Mouse (Mus musculus): ENCODE measurements around the gene Pi4k2a. TPM values are rescaled to one million over a fixed set of nuclear protein-coding genes. Genes with fewer than 3 reads are reported as not detected.
A peak's percentile ranks its signal among the peaks of the same experiment; 100 is the strongest.
"Not testable (repeated sequence)": the region's sequence is repeated elsewhere in the genome, so short reads cannot be mapped to it uniquely, and the experiment has no call there.

Pi4k2a gene
- polyA plus RNA-seq, 1 experiment from 2014 or later, result 27.8 TPM

DNA sequence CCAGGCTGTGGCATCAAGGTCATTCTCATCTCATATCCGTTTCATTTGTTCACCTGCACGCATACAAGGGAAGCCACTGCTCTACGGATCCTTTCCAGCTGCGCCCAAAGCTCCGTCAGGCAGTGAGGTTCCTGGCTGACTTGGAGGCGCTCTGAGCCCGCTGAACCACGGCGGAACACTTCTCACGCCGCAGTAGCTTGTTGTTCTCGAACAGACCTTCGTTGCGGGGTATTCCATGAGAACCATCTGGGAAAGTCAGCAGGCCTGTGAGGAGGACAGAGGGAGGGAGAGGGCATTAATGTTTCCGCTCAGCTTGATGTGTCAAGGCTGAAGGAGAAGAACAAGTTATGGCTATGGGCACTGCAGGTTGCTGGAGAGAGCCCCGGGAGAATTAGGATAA is 14.3 kb upstream of the Pi4k2a start:
- no peak overlapping the region for H3K9ac ChIP-seq (ENCODE audit: low read depth, low read length)
- H3K4me3 ChIP-seq (ENCODE audit: low read depth, low read length), result no peak overlapping the region
- ATAC-seq, result no peak
- H3K4me1 ChIP-seq (ENCODE audit: control insufficient read depth, insufficient read depth, low read length), result no peaks in the 10 kb centered on the region
- peaks cover 28% of the 10 kb centered on the region for H3K36me3 ChIP-seq (ENCODE audit: control insufficient read depth, insufficient read depth, low read length)
- 91% methylated on average over 16 of the region's 16 CpGs for WGBS
- H3K27me3 ChIP-seq (ENCODE audit: control insufficient read depth, insufficient read depth, low read depth, low read length), result no peaks in the 10 kb centered on the region
- H3K27ac ChIP-seq (ENCODE audit: low read length), result no peak overlapping the region
- no peak overlapping the region for H3K4me2 ChIP-seq (ENCODE audit: low read length)
- H3K9me3 ChIP-seq (replicated peaks; ENCODE audit: control insufficient read depth, low read length, poor library complexity, severe bottlenecking), result no peaks in the 10 kb centered on the region

DNA sequence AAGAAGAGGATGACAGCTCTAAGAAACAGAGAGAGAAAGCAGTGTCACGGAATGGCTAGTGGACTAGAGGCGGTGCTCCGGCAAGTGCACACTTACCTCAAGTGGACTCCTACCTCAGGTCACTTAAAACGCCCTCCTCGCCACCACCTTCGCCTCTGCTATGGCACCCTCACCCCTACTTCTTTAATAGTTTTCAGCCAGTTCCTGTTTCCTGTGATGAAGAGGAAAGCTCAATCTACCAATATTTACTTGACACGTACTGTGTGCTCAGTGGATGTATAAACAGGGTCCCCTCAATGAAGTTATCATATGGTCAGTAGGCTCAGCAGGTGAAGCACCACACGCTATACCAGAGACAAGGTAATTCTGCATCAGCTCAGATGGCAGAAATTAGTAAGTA is 11.7 kb upstream of the Pi4k2a start:
- Histone ChIP-seq H3K27ac (ENCODE audit: low read length) (no peak overlapping the region), H3K4me2 (ENCODE audit: low read length) (no peak overlapping the region), H3K4me1 (ENCODE audit: control insufficient read depth, insufficient read depth, low read length) (no peaks in the 10 kb centered on the region), H3K27me3 (ENCODE audit: control insufficient read depth, insufficient read depth, low read depth, low read length) (no peaks in the 10 kb centered on the region), H3K9me3 (replicated peaks; ENCODE audit: control insufficient read depth, low read length, poor library complexity, severe bottlenecking) (no peaks in the 10 kb centered on the region), H3K36me3 (ENCODE audit: control insufficient read depth, insufficient read depth, low read length) (peaks cover 28% of the 10 kb centered on the region), H3K9ac (ENCODE audit: low read depth, low read length) (no peak overlapping the region), H3K4me3 (ENCODE audit: low read depth, low read length) (no peak overlapping the region)
- 96% methylated on average over 8 of the region's 8 CpGs for WGBS
- no peak for ATAC-seq

GRCm38 (mm10) chr19:42079006-42079405 is 11.3 kb upstream of the Pi4k2a start:
- H3K36me3 ChIP-seq (ENCODE audit: control insufficient read depth, insufficient read depth, low read length), result peaks cover 28% of the 10 kb centered on the region
- no peak for ATAC-seq
- no peak overlapping the region for H3K4me3 ChIP-seq (ENCODE audit: low read depth, low read length)
- no peaks in the 10 kb centered on the region for H3K9me3 ChIP-seq (replicated peaks; ENCODE audit: control insufficient read depth, low read length, poor library complexity, severe bottlenecking)
- WGBS, result 98% methylated on average over 12 of the region's 12 CpGs
- no peak overlapping the region for H3K4me2 ChIP-seq (ENCODE audit: low read length)
- H3K4me1 ChIP-seq (ENCODE audit: control insufficient read depth, insufficient read depth, low read length), result no peaks in the 10 kb centered on the region
- H3K27me3 ChIP-seq (ENCODE audit: control insufficient read depth, insufficient read depth, low read depth, low read length), result no peaks in the 10 kb centered on the region
- no peak overlapping the region for H3K9ac ChIP-seq (ENCODE audit: low read depth, low read length)
- H3K27ac ChIP-seq (ENCODE audit: low read length), result no peak overlapping the region

DNA sequence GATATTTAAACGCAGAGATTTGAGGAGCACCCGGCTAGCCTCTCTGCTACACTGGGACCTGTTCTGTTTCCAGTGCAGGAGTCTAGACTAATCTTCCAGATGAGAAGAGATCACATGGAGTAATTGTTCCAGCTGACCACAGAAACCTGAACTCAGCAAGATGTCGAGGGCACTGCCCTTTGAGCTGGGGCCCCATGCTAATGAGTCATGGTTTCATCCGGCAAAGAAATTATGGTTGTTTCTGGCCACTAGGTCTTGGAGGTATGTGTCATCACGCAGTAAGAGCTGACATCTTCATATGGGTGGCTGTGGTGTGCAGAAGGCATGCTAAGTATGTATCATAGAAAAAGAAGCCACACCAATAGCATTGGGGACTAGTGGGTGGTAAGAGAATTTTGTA is 10.3 kb upstream of the Pi4k2a start:
- Histone ChIP-seq H3K4me1 (ENCODE audit: control insufficient read depth, insufficient read depth, low read length) (0 out of 2 replicates have a peak, but pooled peaks cover under 1% of the 10 kb centered on the region), H3K36me3 (ENCODE audit: control insufficient read depth, insufficient read depth, low read length) (peaks cover 22% of the 10 kb centered on the region), H3K4me2 (ENCODE audit: low read length) (no peak overlapping the region), H3K27me3 (ENCODE audit: control insufficient read depth, insufficient read depth, low read depth, low read length) (no peaks in the 10 kb centered on the region), H3K9me3 (replicated peaks; ENCODE audit: control insufficient read depth, low read length, poor library complexity, severe bottlenecking) (no peaks in the 10 kb centered on the region), H3K4me3 (ENCODE audit: low read depth, low read length) (no peak overlapping the region), H3K9ac (ENCODE audit: low read depth, low read length) (no peak overlapping the region), H3K27ac (ENCODE audit: low read length) (no peak overlapping the region)
- ATAC-seq, result no peak
- WGBS, result 82% methylated on average over 5 of the region's 5 CpGs

GRCm38 (mm10) chr19:42080469-42080868 is 9.8 kb upstream of the Pi4k2a start:
- peaks cover 18% of the 10 kb centered on the region for H3K36me3 ChIP-seq (ENCODE audit: control insufficient read depth, insufficient read depth, low read length)
- H3K4me3 ChIP-seq (ENCODE audit: low read depth, low read length), result no peak overlapping the region
- no peak overlapping the region for H3K9ac ChIP-seq (ENCODE audit: low read depth, low read length)
- no peaks in the 10 kb centered on the region for H3K27me3 ChIP-seq (ENCODE audit: control insufficient read depth, insufficient read depth, low read depth, low read length)
- no peaks in the 10 kb centered on the region for H3K9me3 ChIP-seq (replicated peaks; ENCODE audit: control insufficient read depth, low read length, poor library complexity, severe bottlenecking)
- H3K4me2 ChIP-seq (ENCODE audit: low read length), result no peak overlapping the region
- no peak overlapping the region for H3K27ac ChIP-seq (ENCODE audit: low read length)
- 0 out of 2 replicates have a peak, but pooled peaks cover 2% of the 10 kb centered on the region for H3K4me1 ChIP-seq (ENCODE audit: control insufficient read depth, insufficient read depth, low read length)
- no peak for ATAC-seq
- 77% methylated on average over 11 of the region's 11 CpGs for WGBS

DNA sequence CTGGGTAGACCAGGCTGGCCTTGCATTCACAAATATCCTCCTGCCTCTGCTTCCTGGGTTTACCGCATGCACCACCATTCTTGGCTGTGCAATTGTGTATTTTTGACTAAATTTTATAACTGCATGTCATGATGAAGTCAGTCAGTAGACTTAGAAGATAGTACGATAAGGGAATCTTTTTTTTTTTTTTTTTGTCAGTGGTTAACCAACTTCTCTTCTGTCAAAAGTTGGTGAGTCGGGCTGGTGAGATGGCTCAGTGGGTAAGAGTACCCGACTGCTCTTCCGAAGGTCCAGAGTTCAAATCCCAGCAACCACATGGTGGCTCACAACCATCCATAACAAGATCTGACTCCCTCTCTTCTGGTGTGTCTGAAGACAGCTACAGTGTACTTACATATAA is 8.7 kb upstream of the Pi4k2a start:
- not testable (repeated sequence) for H3K4me3 ChIP-seq (ENCODE audit: low read depth, low read length); H3K9me3 ChIP-seq (replicated peaks; ENCODE audit: control insufficient read depth, low read length, poor library complexity, severe bottlenecking); ATAC-seq; H3K4me2 ChIP-seq (ENCODE audit: low read length); H3K9ac ChIP-seq (ENCODE audit: low read depth, low read length); H3K27ac ChIP-seq (ENCODE audit: low read length); H3K4me1 ChIP-seq (ENCODE audit: control insufficient read depth, insufficient read depth, low read length); H3K27me3 ChIP-seq (ENCODE audit: control insufficient read depth, insufficient read depth, low read depth, low read length)
- whole genome bisulfite sequencing, result 90% methylated on average over 5 of the region's 5 CpGs
- peaks cover 10% of the 10 kb centered on the region for H3K36me3 ChIP-seq (ENCODE audit: control insufficient read depth, insufficient read depth, low read length)

DNA sequence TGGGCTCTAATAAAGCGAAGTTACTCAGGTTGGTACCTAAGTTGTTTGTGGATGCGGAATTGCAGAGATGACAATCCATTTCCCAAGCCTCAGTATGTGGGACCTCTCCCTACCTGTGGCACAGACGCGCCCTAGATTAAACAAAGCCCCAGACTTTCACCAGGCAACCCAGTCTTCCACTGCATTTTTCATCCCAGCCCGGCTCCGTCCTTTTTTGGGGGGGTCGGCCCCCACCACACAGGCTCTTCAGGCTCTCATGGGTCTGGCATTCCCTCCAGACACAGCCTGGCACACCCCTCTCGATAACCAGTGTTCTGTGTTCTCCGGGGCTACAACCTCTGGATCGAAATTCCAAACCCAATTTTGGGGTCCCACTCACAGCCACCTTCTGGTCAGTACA is 4.6 kb upstream of the Pi4k2a start:
- peaks cover 13% of the 10 kb centered on the region for H3K4me1 ChIP-seq (ENCODE audit: control insufficient read depth, insufficient read depth, low read length)
- no peaks in the 10 kb centered on the region for H3K27me3 ChIP-seq (ENCODE audit: control insufficient read depth, insufficient read depth, low read depth, low read length)
- H3K36me3 ChIP-seq (ENCODE audit: control insufficient read depth, insufficient read depth, low read length), result no peaks in the 10 kb centered on the region
- 5% methylated on average over 10 of the region's 10 CpGs for WGBS
- peak overlapping the region; percentile 87 for H3K4me2 ChIP-seq (ENCODE audit: low read length)
- H3K9ac ChIP-seq (ENCODE audit: low read depth, low read length), result peak overlapping the region; percentile 91
- ATAC-seq, result no peak
- H3K4me3 ChIP-seq (ENCODE audit: low read depth, low read length), result peak overlapping the region; percentile 92
- H3K9me3 ChIP-seq (replicated peaks; ENCODE audit: control insufficient read depth, low read length, poor library complexity, severe bottlenecking), result no peaks in the 10 kb centered on the region
- H3K27ac ChIP-seq (ENCODE audit: low read length), result peak overlapping the region; percentile 86

GRCm38 (mm10) chr19:42086166-42086565 is 4.1 kb upstream of the Pi4k2a start, which contains the start of gene Morn4:
Gene Morn4 (minus strand): TSS chr19:42086357.
- H3K9ac ChIP-seq (ENCODE audit: low read depth, low read length), result peak within 1 kb of the TSS; percentile 91
- peak within 1 kb of the TSS; percentile 86 for H3K27ac ChIP-seq (ENCODE audit: low read length)
- no peaks in the 10 kb centered on the region for H3K36me3 ChIP-seq (ENCODE audit: control insufficient read depth, insufficient read depth, low read length)
- ATAC-seq, result peak; percentile 83
- peak within 1 kb of the TSS; percentile 92 for H3K4me3 ChIP-seq (ENCODE audit: low read depth, low read length)
- H3K4me1 ChIP-seq (ENCODE audit: control insufficient read depth, insufficient read depth, low read length), result peaks cover 15% of the 10 kb centered on the region
- no peaks in the 10 kb centered on the region for H3K9me3 ChIP-seq (replicated peaks; ENCODE audit: control insufficient read depth, low read length, poor library complexity, severe bottlenecking)
- peak within 1 kb of the TSS; percentile 87 for H3K4me2 ChIP-seq (ENCODE audit: low read length)
- under 1% methylated on average over 21 of the region's 21 CpGs for WGBS
- H3K27me3 ChIP-seq (ENCODE audit: control insufficient read depth, insufficient read depth, low read depth, low read length), result no peaks in the 10 kb centered on the region

GRCm38 (mm10) chr19:42089103-42089747 is 1.0 kb upstream of the Pi4k2a start:
- peak overlapping the region; percentile 95 for H3K4me3 ChIP-seq (ENCODE audit: low read depth, low read length)
- ATAC-seq, result no peak
- no peaks in the 10 kb centered on the region for H3K27me3 ChIP-seq (ENCODE audit: control insufficient read depth, insufficient read depth, low read depth, low read length)
- peaks cover 25% of the 10 kb centered on the region for H3K4me1 ChIP-seq (ENCODE audit: control insufficient read depth, insufficient read depth, low read length)
- no peaks in the 10 kb centered on the region; the same call in 1 of the 2 replicates for H3K36me3 ChIP-seq (ENCODE audit: control insufficient read depth, insufficient read depth, low read length)
- H3K9ac ChIP-seq (ENCODE audit: low read depth, low read length), result peak overlapping the region; percentile 38; the same call in 1 of the 2 replicates
- peak overlapping the region; percentile 75 for H3K4me2 ChIP-seq (ENCODE audit: low read length)
- H3K27ac ChIP-seq (ENCODE audit: low read length), result peak overlapping the region; percentile 79
- no peaks in the 10 kb centered on the region for H3K9me3 ChIP-seq (replicated peaks; ENCODE audit: control insufficient read depth, low read length, poor library complexity, severe bottlenecking)
- WGBS, result 19% methylated on average over 14 of the region's 14 CpGs
